Mouse (Mus musculus) cerebellum, postnatal 36 days (tissue): ENCODE results near the gene 4933417A18Rik.
A peak's percentile ranks its signal among the peaks of the same experiment; 100 is the strongest.
"Not testable (repeated sequence)": the region's sequence is repeated elsewhere in the genome, so short reads cannot be mapped to it uniquely, and the experiment has no call there.

Source experiments
- DNase-seq, 2 experiments: peaks; one replicate each; pipeline ENCODE4 v3.0.0; 2021 to 2022; ENCODE audit warnings: mixed read lengths in 2 of 2

Gene 4933417A18Rik

DNA sequence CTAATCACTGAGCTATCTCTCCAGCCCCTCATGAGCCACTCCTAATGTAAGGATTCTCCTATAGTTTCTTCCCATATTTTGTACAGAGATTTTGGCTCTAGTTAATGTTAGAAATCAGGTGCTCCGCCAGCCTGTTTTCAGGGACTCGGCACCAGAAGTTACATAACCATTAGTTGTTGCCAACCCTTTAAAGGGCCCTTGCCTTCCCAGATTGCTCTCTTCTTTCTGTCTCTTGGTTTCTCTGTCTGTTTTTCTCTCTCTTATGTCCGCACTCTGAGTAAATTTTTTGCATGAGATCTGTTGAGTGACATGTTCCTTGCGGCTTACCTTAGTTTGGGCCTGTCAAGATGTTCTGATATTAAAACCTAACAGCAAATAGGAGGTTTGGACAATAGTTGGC lies 51.9 kb downstream of the 4933417A18Rik start:
- no peak for DNase-seq

DNA sequence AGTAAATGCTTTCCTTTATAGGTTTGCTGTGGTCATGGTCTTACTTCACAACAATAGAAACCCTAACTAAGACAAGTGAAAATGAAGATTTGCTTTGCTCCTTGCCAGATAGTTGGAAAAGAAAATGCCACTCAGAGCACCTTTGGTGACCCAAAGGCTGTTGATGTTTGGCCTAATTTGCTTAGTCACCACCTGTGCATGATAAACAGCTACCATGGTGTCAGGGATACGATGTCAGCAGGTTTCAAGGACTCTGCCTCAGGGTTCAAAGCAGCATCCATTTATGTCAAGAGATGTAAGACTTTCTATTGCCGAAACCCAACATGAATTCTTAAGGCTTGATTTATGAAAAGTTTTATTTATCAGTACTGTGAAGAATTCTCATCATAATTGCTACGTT lies 53.2 kb downstream of the 4933417A18Rik start:
- DNase-seq: no peak

DNA sequence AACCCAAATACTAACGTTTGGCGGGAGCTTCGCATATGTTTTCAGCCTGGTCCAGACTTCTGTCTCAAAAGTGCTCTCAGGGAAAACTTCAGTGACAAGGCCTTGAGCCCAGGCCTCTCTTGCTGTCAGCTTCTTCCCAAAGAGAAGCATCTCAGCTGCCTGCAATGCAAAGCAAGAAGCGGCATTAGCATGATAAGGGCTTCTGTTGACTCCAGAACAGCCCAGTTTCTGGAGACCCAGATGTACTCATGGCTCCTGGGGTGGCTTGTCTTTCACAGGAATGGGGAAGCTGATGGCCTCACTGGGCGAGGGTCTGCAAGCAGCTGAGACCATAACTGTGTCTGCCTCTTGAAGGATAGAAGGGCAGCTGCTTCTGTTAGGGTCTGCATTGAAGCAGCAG lies 54.4 kb downstream of the 4933417A18Rik start:
- not testable (repeated sequence) for DNase-seq

- DNase-seq: not testable (repeated sequence)
Observed at GRCm38 (mm10) chr13:34983479-34983878, 59.3 kb downstream of the 4933417A18Rik start.

GRCm38 (mm10) chr13:34991581-34992273 lies 67.5 kb downstream of the 4933417A18Rik start:
- DNase-seq: no peak

- peak in 1 of 2 experiments; percentile 5 for DNase-seq
Observed at GRCm38 (mm10) chr13:34993085-34993484, 68.9 kb downstream of the 4933417A18Rik start.

- no peak for DNase-seq
Observed at GRCm38 (mm10) chr13:34993595-34993982, 69.4 kb downstream of the 4933417A18Rik start.

GRCm38 (mm10) chr13:34993983-34994811 lies 70.0 kb downstream of the 4933417A18Rik start:
- DNase-seq: peak; percentile 85 to 91

DNA sequence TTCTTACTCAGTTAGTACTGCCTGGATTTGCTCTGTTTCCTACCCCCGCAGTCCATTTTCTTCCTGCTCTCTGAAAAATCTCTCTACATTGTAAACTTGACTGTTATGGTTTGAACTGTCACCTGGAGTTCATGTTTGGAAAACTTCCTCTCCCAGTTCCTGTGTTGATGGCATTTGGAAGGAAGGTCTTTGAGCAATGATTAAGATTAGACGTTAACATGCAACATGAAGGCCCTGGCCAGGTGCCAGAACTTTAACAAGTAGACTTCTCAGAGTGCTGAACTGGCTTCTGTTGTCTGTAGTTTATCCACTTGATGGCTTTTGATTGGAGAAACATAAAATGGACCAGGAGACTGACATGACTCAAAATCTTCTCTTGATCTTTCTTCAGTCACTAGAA lies 71.7 kb downstream of the 4933417A18Rik start:
- DNase-seq: no peak
